Mouse (Mus musculus): ENCODE results near the gene Krt76. TPM values are rescaled to one million over a fixed set of nuclear protein-coding genes. Genes with fewer than 3 reads are reported as not detected.

Gene Krt76
- polyA plus RNA-seq, 1 experiment from 2014 or later, result not detected

Small RNA genes lying within 50 kb of the gene (microRNA-seq; reads per million reads assigned to microRNA genes)
- not detected for gene Gm44356

Other genes with a start within 250 kb of the Krt76 start
- not detected in 2 replicates for gene Gm5478, start 245.5 kb downstream of the Krt76 start, polyA plus RNA-seq (2016; fragmentation: Nextera tagmentation; extraction: Ambion mirVana)
- gene Krt6b, start 212.6 kb downstream of the Krt76 start, polyA plus RNA-seq (2016; fragmentation: Nextera tagmentation; extraction: Ambion mirVana), result not detected in 2 replicates
- 0.55 and 0.59 TPM in 2 replicates for gene Krt6a, start 198.6 kb downstream of the Krt76 start, polyA plus RNA-seq (2016; fragmentation: Nextera tagmentation; extraction: Ambion mirVana)
- gene Krt5, start 180.0 kb downstream of the Krt76 start, polyA plus RNA-seq (2016; fragmentation: Nextera tagmentation; extraction: Ambion mirVana), result 101 and 109 TPM in 2 replicates
- gene Krt71, start 149.8 kb downstream of the Krt76 start, polyA plus RNA-seq (2016; fragmentation: Nextera tagmentation; extraction: Ambion mirVana), result not detected in 2 replicates
- not detected in 2 replicates for gene Krt72, start 106.5 kb downstream of the Krt76 start, polyA plus RNA-seq (2016; fragmentation: Nextera tagmentation; extraction: Ambion mirVana)
- not detected in 2 replicates for gene Krt73, start 90.6 kb downstream of the Krt76 start, polyA plus RNA-seq (2016; fragmentation: Nextera tagmentation; extraction: Ambion mirVana)
- gene Krt2, start 74.8 kb downstream of the Krt76 start, polyA plus RNA-seq (2016; fragmentation: Nextera tagmentation; extraction: Ambion mirVana), result 0.13 and 0.15 TPM in 2 replicates
- 1.5 and 2.0 TPM in 2 replicates for gene Krt1, start 42.1 kb downstream of the Krt76 start, polyA plus RNA-seq (2016; fragmentation: Nextera tagmentation; extraction: Ambion mirVana)
- not detected in 2 replicates for gene Krt77, start 23.2 kb downstream of the Krt76 start, polyA plus RNA-seq (2016; fragmentation: Nextera tagmentation; extraction: Ambion mirVana)
- 0.13 TPM in 1 of 2 replicates, not detected in the other for gene Krt4, start 31.8 kb upstream of the Krt76 start, polyA plus RNA-seq (2016; fragmentation: Nextera tagmentation; extraction: Ambion mirVana)
- gene Krt79, start 47.4 kb upstream of the Krt76 start, polyA plus RNA-seq (2016; fragmentation: Nextera tagmentation; extraction: Ambion mirVana), result 0.17 TPM in 1 of 2 replicates, not detected in the other
- gene Krt78, start 61.4 kb upstream of the Krt76 start, polyA plus RNA-seq (2016; fragmentation: Nextera tagmentation; extraction: Ambion mirVana), result not detected in 2 replicates
- gene Krt8, start 111.6 kb upstream of the Krt76 start, polyA plus RNA-seq (2016; fragmentation: Nextera tagmentation; extraction: Ambion mirVana), result 10.3 and 11.3 TPM in 2 replicates
- 21.2 and 21.5 TPM in 2 replicates for gene Krt18, start 135.3 kb upstream of the Krt76 start, polyA plus RNA-seq (2016; fragmentation: Nextera tagmentation; extraction: Ambion mirVana)
- 121 and 124 TPM in 2 replicates for gene Eif4b, start 180.9 kb upstream of the Krt76 start, polyA plus RNA-seq (2016; fragmentation: Nextera tagmentation; extraction: Ambion mirVana)
- 16.6 and 22.6 TPM in 2 replicates for gene Tns2, start 207.5 kb upstream of the Krt76 start, polyA plus RNA-seq (2016; fragmentation: Nextera tagmentation; extraction: Ambion mirVana)
- 12.9 and 16.8 TPM in 2 replicates for gene Spryd3, start 243.3 kb upstream of the Krt76 start, polyA plus RNA-seq (2016; fragmentation: Nextera tagmentation; extraction: Ambion mirVana)